Mouse (Mus musculus) lung, embryonic 16.5 days (tissue): ENCODE data around the gene Tbc1d15. TPM values are rescaled to one million over a fixed set of nuclear protein-coding genes. Genes with fewer than 3 reads are reported as not detected.

Experiments
- ATAC-seq: fragments of 200-750 bp; cut with Nextera tagmentation; 2 replicates; pipeline ENCODE4 v1.8.0; 2017; ENCODE audit warnings: low read depth, mild to moderate bottlenecking, moderate library complexity
- H3K27ac ChIP-seq: fragments of 300-500 bp; sonication (generic); 2 replicates; pipeline ENCODE4 v1.5.1; 2014; ENCODE audit warnings: mild to moderate bottlenecking, control low read depth, low read length
- H3K27me3 ChIP-seq: fragments of 300-500 bp; sonication (generic); 2 replicates; pipeline ENCODE4 v1.6.1; 2014; ENCODE audit warnings: low read depth, low read length, mixed read lengths; ENCODE audit not compliant: control insufficient read depth, insufficient read depth
- H3K36me3 ChIP-seq: fragments of 300-500 bp; sonication (generic); 2 replicates; pipeline ENCODE4 v1.6.1; 2014; ENCODE audit warnings: low read length; ENCODE audit not compliant: control insufficient read depth, insufficient read depth
- H3K4me1 ChIP-seq: fragments of 300-500 bp; sonication (generic); replicated peaks from 2 replicates; pipeline ENCODE4 v1.6.1; 2014; ENCODE audit warnings: low read length, mixed read lengths; ENCODE audit not compliant: control insufficient read depth, insufficient read depth
- H3K4me2 ChIP-seq: fragments of 300-500 bp; sonication (generic); 2 replicates; pipeline ENCODE4 v1.6.1; 2014; ENCODE audit warnings: low read depth, low read length, control low read depth
- H3K4me3 ChIP-seq: fragments of 300-500 bp; sonication (generic); 2 replicates; pipeline ENCODE4 v1.5.1; 2014; ENCODE audit warnings: mild to moderate bottlenecking, low read length, control low read depth
- H3K9ac ChIP-seq: fragments of 300-500 bp; sonication (generic); 2 replicates; pipeline ENCODE4 v1.6.1; 2014; ENCODE audit warnings: low read length, control low read depth
- H3K9me3 ChIP-seq: fragments of 300-500 bp; sonication (generic); 2 replicates; pipeline ENCODE4 v1.6.1; 2016; ENCODE audit warnings: low read length; ENCODE audit not compliant: control insufficient read depth
- WGBS: fragments of 180-500 bp; shearing (Covaris S2); extraction: QIAGEN DNeasy Blood & Tissue Kit; methylation state at CpG from one replicate; pipeline ENCODE4 v1.1.7; 2014; 5-methylcytosine and 5-hydroxymethylcytosine counted together
- polyA plus RNA-seq: library from polyadenylated mRNA; unstranded; fragments of >200 nt; fragmentation: Nextera tagmentation; extraction: Ambion mirVana; gene quantifications from 2 replicates; pipeline ENCODE4 v1.2.1, GENCODE M21; 2015

Gene Tbc1d15
- polyA plus RNA-seq, 1 experiment from 2014 or later: 61.9 TPM

DNA sequence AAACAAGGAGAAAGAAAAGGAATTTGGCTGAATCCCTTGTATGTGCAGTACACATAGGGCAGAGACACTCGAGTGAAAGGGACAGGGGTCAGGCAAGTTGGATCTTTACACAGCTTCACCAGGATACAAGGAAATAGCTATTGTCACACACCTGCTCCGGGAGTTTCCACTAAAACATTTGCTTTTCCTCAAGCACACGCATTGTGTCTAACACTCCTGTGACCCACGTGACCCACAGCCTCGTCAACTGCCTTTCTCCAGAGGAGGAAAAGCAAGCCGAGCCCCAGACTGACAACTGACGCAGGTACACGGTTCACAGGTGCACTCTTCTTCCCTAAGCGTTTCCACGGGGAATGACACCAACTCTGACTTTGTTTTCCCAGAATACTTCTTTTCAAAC is 32.9 kb upstream of the Tbc1d15 start:
- no peak for ATAC-seq

GRCm38 (mm10) chr10:115281381-115281780 is 30.1 kb upstream of the Tbc1d15 start:
- Histone ChIP-seq H3K36me3 (peaks cover 3% of the 10 kb centered on the region; the same call in 1 of the 2 replicates), H3K9ac (no peak overlapping the region), H3K27me3 (no peaks in the 10 kb centered on the region), H3K4me1 (no peaks in the 10 kb centered on the region), H3K4me2 (no peak overlapping the region), H3K27ac (no peak overlapping the region), H3K4me3 (no peak overlapping the region), H3K9me3 (no peaks in the 10 kb centered on the region)
- ATAC-seq: no peak
- 82% methylated on average over 10 of the region's 10 CpGs for WGBS

More for the DNA sequence above, 32.9 kb upstream of the Tbc1d15 start:
- Histone ChIP-seq H3K4me3 (no peak overlapping the region), H3K9me3 (no peaks in the 10 kb centered on the region), H3K27me3 (no peaks in the 10 kb centered on the region), H3K4me1 (no peaks in the 10 kb centered on the region), H3K36me3 (peaks cover 8% of the 10 kb centered on the region), H3K9ac (no peak overlapping the region), H3K27ac (no peak overlapping the region), H3K4me2 (no peak overlapping the region)
- WGBS: 50% methylated on average over 10 of the region's 10 CpGs

GRCm38 (mm10) chr10:115271649-115272048 is 20.4 kb upstream of the Tbc1d15 start:
- H3K9me3 ChIP-seq: no peaks in the 10 kb centered on the region
- no peaks in the 10 kb centered on the region for H3K27me3 ChIP-seq
- no peaks in the 10 kb centered on the region for H3K36me3 ChIP-seq
- WGBS: 63% methylated on average over 5 of the region's 5 CpGs
- H3K27ac ChIP-seq: no peak overlapping the region
- no peak overlapping the region for H3K9ac ChIP-seq
- H3K4me1 ChIP-seq: no peaks in the 10 kb centered on the region
- H3K4me2 ChIP-seq: no peak overlapping the region
- ATAC-seq: no peak
- no peak overlapping the region for H3K4me3 ChIP-seq

DNA sequence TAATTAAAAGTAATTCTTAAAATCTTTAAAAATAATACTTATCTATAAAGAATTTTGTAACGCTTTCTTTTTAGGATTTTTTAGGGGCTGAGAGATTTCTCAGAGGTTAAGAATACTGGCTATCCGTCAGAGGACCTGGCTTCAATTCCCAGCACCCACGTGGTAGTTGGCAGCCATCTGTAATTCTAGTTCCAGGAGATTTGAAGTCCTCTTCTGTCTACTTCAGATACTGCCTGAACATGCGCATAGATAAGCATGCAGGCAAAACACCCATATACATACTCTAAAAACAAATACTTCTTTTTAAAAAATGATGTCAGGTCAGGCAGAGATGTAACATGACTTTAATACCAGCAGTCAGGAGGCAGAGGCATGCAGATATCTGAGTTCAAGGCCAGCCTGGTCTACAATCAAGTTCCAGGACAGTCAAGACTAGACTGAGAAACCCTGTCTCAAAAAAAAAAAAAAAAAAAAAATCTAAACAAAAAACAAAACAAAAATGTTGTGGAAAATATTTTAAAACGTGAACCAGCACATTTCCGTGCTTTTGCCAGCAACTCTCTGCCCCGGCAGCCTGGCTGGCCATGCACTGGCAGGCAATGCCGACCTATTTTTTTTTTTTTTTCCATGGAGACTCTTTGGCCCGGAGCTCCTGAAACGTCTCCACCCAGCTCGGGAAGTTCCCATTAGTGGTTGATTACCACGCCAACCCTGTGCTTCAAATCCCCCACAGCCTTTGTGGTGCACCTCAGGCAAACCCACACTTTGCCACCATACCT is 19.5 kb upstream of the Tbc1d15 start:
- H3K36me3 ChIP-seq: no peaks in the 10 kb centered on the region
- ATAC-seq: no peak
- no peak overlapping the region for H3K4me3 ChIP-seq
- WGBS: 82% methylated on average over 12 of the region's 12 CpGs
- no peaks in the 10 kb centered on the region for H3K4me1 ChIP-seq
- no peak overlapping the region for H3K27ac ChIP-seq
- H3K27me3 ChIP-seq: no peaks in the 10 kb centered on the region
- H3K9ac ChIP-seq: no peak overlapping the region
- H3K9me3 ChIP-seq: no peaks in the 10 kb centered on the region
- H3K4me2 ChIP-seq: no peak overlapping the region

DNA sequence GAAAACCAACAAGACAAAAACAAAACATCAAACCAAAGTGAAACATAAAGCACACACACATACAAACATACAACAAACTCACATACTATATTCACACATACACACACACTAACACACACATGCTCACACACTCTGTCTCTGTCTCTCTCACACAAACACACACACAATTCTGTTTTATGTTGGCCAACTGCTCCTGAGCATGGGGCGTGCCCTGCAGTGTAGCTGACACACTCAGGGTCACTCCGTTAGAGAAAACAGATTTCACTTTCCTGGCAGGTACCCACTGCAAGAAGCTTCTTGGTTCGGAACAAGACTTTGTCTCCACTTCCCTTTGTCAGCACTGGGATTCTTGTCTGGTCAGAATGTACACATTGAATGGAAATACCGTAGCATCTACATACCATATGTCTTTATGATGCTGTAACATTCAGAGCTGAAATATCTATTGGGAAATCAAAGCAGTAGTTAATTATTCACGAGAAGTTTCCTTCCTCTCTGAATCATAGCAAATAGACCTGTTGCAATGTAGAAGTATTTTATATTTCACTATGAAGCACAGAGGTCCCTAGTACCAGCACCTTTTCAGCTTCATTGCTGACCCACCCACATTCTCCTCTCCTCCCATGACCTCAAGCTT is 11.8 kb upstream of the Tbc1d15 start:
- Histone ChIP-seq H3K27me3 (no peaks in the 10 kb centered on the region), H3K4me3 (no peak overlapping the region), H3K9ac (no peak overlapping the region), H3K27ac (no peak overlapping the region), H3K4me2 (no peak overlapping the region), H3K9me3 (peaks cover 4% of the 10 kb centered on the region), H3K36me3 (no peaks in the 10 kb centered on the region), H3K4me1 (no peaks in the 10 kb centered on the region)
- no peak for ATAC-seq
- WGBS: 52% methylated on average over 5 of the region's 5 CpGs

GRCm38 (mm10) chr10:115262261-115262660 is 11.0 kb upstream of the Tbc1d15 start:
- Histone ChIP-seq H3K9ac (no peak overlapping the region), H3K36me3 (no peaks in the 10 kb centered on the region), H3K27ac (no peak overlapping the region), H3K9me3 (peaks cover 4% of the 10 kb centered on the region), H3K27me3 (no peaks in the 10 kb centered on the region), H3K4me2 (no peak overlapping the region), H3K4me1 (no peaks in the 10 kb centered on the region), H3K4me3 (no peak overlapping the region)
- 67% methylated on average over 2 of the region's 2 CpGs for WGBS
- ATAC-seq: no peak

DNA sequence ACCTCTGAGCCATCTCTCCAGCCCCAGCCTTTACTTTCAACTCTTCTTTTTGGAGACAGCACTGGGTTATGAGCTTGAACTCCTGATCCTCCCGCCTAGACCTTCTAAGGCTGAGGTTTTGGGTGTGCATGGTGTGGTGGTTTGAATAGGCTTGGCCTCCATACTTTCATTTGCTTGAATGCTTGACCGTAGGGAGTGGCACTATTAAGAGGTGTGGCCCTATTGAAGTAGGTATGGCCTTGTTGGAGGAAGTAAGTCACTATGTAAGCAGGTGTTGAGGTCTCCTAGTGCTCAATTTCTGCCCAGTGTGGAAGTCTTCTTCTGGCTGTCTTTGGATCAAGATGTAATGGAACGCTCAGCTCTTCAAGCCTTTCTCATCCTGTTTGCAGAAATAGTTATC is 10.2 kb upstream of the Tbc1d15 start:
- no peaks in the 10 kb centered on the region for H3K27me3 ChIP-seq
- no peak overlapping the region for H3K9ac ChIP-seq
- no peaks in the 10 kb centered on the region for H3K4me1 ChIP-seq
- ATAC-seq: no peak
- no peak overlapping the region for H3K4me3 ChIP-seq
- no peak overlapping the region for H3K4me2 ChIP-seq
- no peaks in the 10 kb centered on the region for H3K36me3 ChIP-seq
- 69% methylated on average over 3 of the region's 3 CpGs for WGBS
- no peak overlapping the region for H3K27ac ChIP-seq
- peaks cover 4% of the 10 kb centered on the region for H3K9me3 ChIP-seq

DNA sequence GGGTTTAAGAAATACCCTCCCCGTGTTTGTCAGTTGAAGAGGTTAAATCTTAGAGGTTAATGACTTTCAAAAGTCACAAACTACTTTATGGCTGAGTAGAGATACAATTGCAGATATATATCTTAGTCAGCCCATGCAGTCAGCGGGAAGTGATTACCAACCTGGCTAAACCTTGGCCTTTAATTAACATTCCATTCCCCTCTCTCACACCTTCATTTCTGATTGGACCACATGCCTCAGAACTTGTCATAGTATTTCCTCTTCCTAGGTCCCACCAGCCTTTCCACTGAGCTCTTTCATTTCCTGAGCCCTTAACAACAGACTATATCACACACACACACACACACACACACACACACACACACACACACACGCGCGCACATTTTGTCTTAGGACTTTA is 4.9 kb upstream of the Tbc1d15 start:
- H3K4me1 ChIP-seq: no peaks in the 10 kb centered on the region; the same call in 1 of the 2 replicates
- no peak overlapping the region for H3K9ac ChIP-seq
- no peak overlapping the region for H3K4me3 ChIP-seq
- WGBS: 70% methylated on average over 5 of the region's 5 CpGs
- H3K9me3 ChIP-seq: peaks cover 4% of the 10 kb centered on the region
- H3K27ac ChIP-seq: no peak overlapping the region
- H3K36me3 ChIP-seq: no peaks in the 10 kb centered on the region
- no peaks in the 10 kb centered on the region for H3K27me3 ChIP-seq
- no peak overlapping the region for H3K4me2 ChIP-seq
- no peak for ATAC-seq

GRCm38 (mm10) chr10:115253521-115253920 is 2.3 kb upstream of the Tbc1d15 start:
- peaks cover 8% of the 10 kb centered on the region for H3K4me1 ChIP-seq
- no peak overlapping the region for H3K27ac ChIP-seq
- no peaks in the 10 kb centered on the region for H3K9me3 ChIP-seq
- H3K4me2 ChIP-seq: no peak overlapping the region
- 48% methylated on average over 3 of the region's 3 CpGs for WGBS
- no peaks in the 10 kb centered on the region for H3K27me3 ChIP-seq
- H3K9ac ChIP-seq: no peak overlapping the region
- ATAC-seq: no peak
- no peak overlapping the region for H3K4me3 ChIP-seq
- H3K36me3 ChIP-seq: no peaks in the 10 kb centered on the region
